Mouse (Mus musculus): Measurements from ENCODE around the gene Eea1. TPM values are rescaled to one million over a fixed set of nuclear protein-coding genes. Genes with fewer than 3 reads are reported as not detected.
"Not testable (repeated sequence)": the region's sequence is repeated elsewhere in the genome, so short reads cannot be mapped to it uniquely, and the experiment has no call there.

Eea1 gene
- polyA plus RNA-seq, 1 experiment from 2014 or later: 18.9 TPM

DNA sequence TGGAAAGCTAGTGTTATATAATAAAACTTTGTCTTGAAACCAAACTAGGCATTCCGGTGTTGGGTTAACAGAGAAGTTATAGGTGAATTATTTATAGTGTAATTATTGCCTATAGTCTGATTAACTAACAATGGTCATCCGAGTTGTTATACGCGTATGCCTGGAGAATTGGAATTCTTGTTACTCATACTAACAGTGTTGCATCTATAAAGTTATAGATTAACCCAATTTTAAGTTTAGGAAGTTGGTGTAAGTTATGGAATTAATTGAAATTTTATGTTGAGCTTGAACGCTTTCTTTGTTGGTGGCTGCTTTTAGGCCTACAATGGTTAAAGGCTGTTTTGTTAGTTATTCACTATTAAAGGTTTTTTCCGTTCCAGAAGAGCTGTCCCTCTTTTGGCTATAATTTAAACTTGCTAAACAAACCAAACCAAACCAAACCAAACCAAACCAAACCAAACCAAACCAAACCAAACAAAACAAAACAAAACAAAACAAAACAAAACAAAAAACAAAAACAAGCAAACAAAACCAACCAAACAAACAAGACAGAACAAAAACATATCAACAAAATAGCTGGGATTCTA lies 137.1 kb downstream of the Eea1 start:
- peak; percentile 100 for ATAC-seq (ENCODE audit: low FRiP score, low read depth)
- H3K9me3 ChIP-seq; H3K27me3 ChIP-seq; H3K4me2 ChIP-seq (replicated peaks); H3K9ac ChIP-seq (replicated peaks); H3K4me1 ChIP-seq; H3K4me3 ChIP-seq; H3K27ac ChIP-seq (replicated peaks); H3K36me3 ChIP-seq: not testable (repeated sequence)
- 91% methylated on average over 6 of the region's 6 CpGs for WGBS

DNA sequence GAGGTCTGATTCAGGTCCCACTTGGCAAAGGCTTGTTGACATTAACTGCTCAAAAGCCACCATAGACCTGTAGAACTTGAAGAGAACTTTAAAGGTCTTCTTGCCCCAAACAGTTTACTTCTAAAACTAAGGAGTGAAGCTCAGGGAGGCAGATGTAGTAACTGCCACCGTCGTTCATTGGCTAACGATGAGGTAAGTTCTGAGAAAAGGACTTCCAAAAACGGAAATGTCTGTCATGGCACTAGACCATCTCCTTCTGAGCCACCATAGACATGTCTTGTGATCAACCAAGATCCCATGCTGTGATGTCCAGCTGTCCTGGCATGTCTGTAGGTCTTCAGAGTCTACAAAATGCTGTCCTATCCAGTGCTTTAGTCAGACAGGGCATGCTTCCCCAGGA lies 139.4 kb downstream of the Eea1 start:
- no peak for ATAC-seq (ENCODE audit: low FRiP score, low read depth)
- no peaks in the 10 kb centered on the region for H3K36me3 ChIP-seq
- no peak overlapping the region for H3K27ac ChIP-seq (replicated peaks)
- H3K4me3 ChIP-seq: no peak overlapping the region
- H3K9ac ChIP-seq (replicated peaks): no peak overlapping the region
- peaks cover 7% of the 10 kb centered on the region for H3K4me1 ChIP-seq
- 97% methylated on average over 4 of the region's 4 CpGs for WGBS
- H3K9me3 ChIP-seq: no peaks in the 10 kb centered on the region
- H3K27me3 ChIP-seq: no peaks in the 10 kb centered on the region
- H3K4me2 ChIP-seq (replicated peaks): no peak overlapping the region

DNA sequence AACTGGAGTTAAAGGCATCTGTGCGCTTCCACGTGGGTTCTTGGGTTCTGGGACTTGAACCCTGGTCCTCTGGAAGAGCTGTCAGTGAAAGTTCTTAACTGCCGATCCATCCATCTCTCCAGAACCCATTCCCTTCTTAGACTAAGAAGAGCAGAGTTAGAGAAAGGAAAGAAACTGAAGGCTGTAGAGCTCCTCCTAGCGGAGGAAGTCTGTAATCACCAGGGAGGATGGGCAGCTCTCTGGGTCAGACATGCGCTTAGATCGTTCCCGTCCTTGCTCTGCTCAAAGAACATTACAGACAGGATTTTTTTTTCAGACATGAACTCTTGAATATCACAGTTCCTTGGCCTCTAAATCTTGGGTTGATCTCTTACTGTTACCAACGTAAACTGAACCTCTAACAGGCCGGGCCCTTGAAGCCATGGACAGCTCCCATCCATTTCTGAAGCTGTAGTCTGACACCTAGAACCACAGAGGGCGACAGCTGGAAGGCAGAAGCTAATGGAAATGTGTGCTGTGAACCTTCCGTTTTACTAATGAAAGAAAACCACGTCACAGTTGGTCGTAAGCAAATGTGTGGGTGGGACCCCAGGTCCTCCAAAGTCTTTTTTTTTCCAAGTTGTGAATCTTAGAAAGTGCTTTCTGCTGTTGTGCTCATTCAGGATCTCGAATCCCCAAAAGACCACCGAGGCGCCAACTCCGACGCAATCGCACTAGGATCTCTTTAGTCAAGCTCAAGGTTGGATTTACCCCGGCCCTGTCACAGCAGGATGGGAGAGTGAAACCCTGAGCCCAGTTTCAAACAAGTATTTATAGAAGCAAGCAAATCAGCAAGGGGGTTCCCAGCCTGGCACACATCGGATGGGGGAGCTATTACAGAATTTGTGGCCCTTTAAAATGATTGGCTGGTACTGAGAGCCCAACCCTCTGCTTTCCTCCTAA lies 140.3 kb downstream of the Eea1 start:
- no peak for ATAC-seq (ENCODE audit: low FRiP score, low read depth)
- Histone ChIP-seq H3K36me3 (no peaks in the 10 kb centered on the region), H3K9me3 (no peaks in the 10 kb centered on the region), H3K27ac (replicated peaks) (no peak overlapping the region), H3K9ac (replicated peaks) (no peak overlapping the region), H3K4me2 (replicated peaks) (no peak overlapping the region), H3K4me3 (no peak overlapping the region), H3K27me3 (no peaks in the 10 kb centered on the region), H3K4me1 (peaks cover 7% of the 10 kb centered on the region)
- WGBS: 66% methylated on average over 21 of the region's 21 CpGs

DNA sequence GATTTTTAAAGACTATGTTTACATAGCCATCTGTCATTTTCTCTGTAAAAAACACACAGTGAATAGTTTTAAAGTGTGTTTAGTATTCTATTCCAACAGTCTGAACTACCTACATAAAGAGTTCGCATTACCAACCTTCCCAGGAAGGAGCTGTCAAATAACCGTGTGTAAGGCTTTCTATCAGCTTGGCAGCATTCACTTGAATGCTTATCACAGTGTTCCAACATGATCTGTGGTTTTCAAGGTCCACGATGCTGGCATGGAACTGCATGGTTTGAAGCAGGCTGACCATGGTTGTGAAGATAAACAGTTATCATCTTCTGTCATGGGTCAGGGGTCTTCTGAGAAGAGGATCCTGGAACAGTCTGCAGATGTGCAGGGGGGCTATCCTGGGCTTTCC lies 141.8 kb downstream of the Eea1 start:
- Histone ChIP-seq H3K9ac (replicated peaks) (no peak overlapping the region), H3K4me1 (no peaks in the 10 kb centered on the region), H3K36me3 (no peaks in the 10 kb centered on the region), H3K4me2 (replicated peaks) (no peak overlapping the region), H3K4me3 (no peak overlapping the region), H3K27me3 (no peaks in the 10 kb centered on the region), H3K9me3 (no peaks in the 10 kb centered on the region), H3K27ac (replicated peaks) (no peak overlapping the region)
- WGBS: 89% methylated on average over 3 of the region's 3 CpGs
- no peak for ATAC-seq (ENCODE audit: low FRiP score, low read depth)

DNA sequence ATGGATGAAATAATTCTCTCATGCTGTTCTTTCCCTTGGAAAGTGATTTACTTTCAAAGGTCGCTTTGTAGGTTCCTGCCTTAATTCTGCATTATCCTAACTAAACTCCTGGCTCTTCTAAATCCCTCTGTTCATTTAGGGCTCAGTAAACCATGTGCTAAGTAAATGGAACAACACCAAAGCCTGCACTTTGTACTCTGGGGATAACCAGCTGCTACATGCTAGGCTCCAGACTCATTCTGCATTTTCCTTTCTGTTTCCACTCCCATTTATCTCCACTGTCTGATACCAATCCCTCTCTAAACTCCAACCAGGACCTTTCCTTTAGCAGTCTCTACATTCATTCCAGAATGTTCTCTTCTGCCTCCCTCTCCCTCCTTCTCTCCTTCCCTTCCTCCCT lies 149.3 kb downstream of the Eea1 start:
- Histone ChIP-seq H3K27ac (replicated peaks) (no peak overlapping the region), H3K4me2 (replicated peaks) (no peak overlapping the region), H3K9ac (replicated peaks) (no peak overlapping the region), H3K4me3 (no peak overlapping the region), H3K4me1 (no peaks in the 10 kb centered on the region), H3K27me3 (no peaks in the 10 kb centered on the region), H3K36me3 (no peaks in the 10 kb centered on the region), H3K9me3 (no peaks in the 10 kb centered on the region)
- no peak for ATAC-seq (ENCODE audit: low FRiP score, low read depth)
- WGBS: 33% methylated on average over 1 of the region's 1 CpGs

DNA sequence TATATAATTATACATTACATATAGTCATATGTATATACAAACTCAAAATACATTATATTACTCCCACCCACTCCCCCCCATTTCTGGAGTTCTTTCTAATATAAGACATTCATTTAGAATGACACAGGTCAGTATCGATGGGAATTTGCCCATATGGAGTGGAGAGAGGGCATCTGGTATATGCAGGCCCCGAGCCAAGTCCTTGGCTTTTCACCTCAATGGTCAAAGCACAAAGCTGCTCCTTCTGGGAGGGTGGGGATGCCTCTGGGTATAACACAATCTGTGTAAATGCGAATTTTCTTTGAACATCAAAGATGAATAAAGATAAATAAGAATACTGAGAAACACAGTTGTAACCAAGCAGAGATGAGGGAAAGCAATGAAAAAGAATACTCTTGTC lies 149.9 kb downstream of the Eea1 start:
- Histone ChIP-seq H3K4me1 (no peaks in the 10 kb centered on the region), H3K27me3 (no peaks in the 10 kb centered on the region), H3K9me3 (no peaks in the 10 kb centered on the region), H3K27ac (replicated peaks) (no peak overlapping the region), H3K36me3 (no peaks in the 10 kb centered on the region), H3K9ac (replicated peaks) (no peak overlapping the region), H3K4me3 (no peak overlapping the region), H3K4me2 (replicated peaks) (no peak overlapping the region)
- WGBS: 67% methylated on average over 3 of the region's 3 CpGs
- ATAC-seq (ENCODE audit: low FRiP score, low read depth): no peak

DNA sequence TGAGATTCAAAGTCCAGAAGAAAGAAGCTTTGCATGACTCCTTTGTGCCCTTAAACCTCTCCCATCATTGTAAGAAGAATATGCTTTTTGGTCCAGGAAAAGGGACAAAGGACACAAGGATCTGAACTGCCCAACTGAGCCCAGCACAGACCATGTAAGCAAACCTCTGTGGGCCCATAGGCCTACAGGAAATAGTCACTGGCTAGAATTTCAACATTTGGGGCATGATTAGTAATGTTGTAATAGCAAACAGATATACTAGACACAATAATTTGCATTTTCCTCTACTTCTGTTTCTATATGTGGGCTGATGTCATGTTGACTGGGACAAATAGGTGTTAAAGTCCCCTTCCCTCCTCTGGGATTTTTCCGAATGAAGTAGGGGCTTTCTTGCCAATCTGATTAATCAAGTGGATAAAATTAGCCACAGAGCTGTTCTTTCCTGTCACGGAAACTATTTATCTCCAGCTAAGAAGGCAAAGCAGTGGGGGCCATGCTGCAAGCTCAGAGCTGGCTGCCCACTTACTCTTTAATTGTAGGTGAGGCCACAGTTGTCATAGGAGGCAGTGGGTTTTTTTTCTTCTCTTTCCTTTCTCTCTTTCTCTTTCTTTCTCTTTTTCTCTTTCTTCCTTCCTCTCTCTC lies 153.6 kb downstream of the Eea1 start:
- ATAC-seq (ENCODE audit: low FRiP score, low read depth): no peak
- no peak overlapping the region for H3K4me3 ChIP-seq
- H3K9me3 ChIP-seq: no peaks in the 10 kb centered on the region
- H3K4me1 ChIP-seq: no peaks in the 10 kb centered on the region
- H3K27me3 ChIP-seq: no peaks in the 10 kb centered on the region
- H3K27ac ChIP-seq (replicated peaks): no peak overlapping the region
- 44% methylated on average over 2 of the region's 2 CpGs for WGBS
- H3K36me3 ChIP-seq: no peaks in the 10 kb centered on the region
- no peak overlapping the region for H3K9ac ChIP-seq (replicated peaks)
- no peak overlapping the region for H3K4me2 ChIP-seq (replicated peaks)

DNA sequence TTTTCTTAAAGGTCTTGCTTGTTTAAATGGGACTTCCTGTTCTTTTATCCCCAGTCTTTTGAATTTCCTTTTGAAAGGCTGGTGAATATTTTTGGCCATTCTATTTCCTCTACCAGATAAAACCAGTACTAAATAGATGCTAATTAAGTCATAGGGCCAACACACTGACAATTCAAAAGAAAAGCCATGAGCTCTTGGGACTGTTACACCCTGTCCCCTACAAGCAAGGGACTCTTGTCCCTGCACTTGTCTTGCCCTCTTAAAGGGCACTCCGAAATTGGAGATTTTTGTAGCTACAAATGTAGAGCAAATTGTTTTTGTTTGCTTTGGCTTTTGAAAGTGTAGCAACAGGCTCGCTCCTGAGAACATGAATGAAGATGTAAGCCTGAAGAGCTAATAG lies 154.1 kb downstream of the Eea1 start:
- WGBS: 59% methylated on average over 2 of the region's 2 CpGs
- no peaks in the 10 kb centered on the region for H3K9me3 ChIP-seq
- no peaks in the 10 kb centered on the region for H3K36me3 ChIP-seq
- H3K4me1 ChIP-seq: no peaks in the 10 kb centered on the region
- H3K9ac ChIP-seq (replicated peaks): no peak overlapping the region
- no peak overlapping the region for H3K4me3 ChIP-seq
- no peak overlapping the region for H3K27ac ChIP-seq (replicated peaks)
- H3K27me3 ChIP-seq: no peaks in the 10 kb centered on the region
- ATAC-seq (ENCODE audit: low FRiP score, low read depth): no peak
- no peak overlapping the region for H3K4me2 ChIP-seq (replicated peaks)

Other genes starting within 250 kb of the Eea1 start
- not detected in 2 replicates for gene Gm33543, start 97.7 kb upstream of the Eea1 start, polyA plus RNA-seq (2016; fragmentation: Nextera tagmentation; extraction: Ambion mirVana)
- gene Gm5426, start 196.0 kb downstream of the Eea1 start, polyA plus RNA-seq (2016; fragmentation: Nextera tagmentation; extraction: Ambion mirVana): not detected in 2 replicates